Mouse (Mus musculus) heart, adult 2 months (tissue): ENCODE results near the gene H2-Eb2.

Source experiments
- CTCF ChIP-seq: fragments of 200-600 bp; IDR thresholded peaks from 2 replicates; pipeline ENCODE4 v1.8.1; 2022; ENCODE audit warnings: antibody characterized with exemption, mild to moderate bottlenecking, moderate library complexity
- EP300 ChIP-seq: fragments of 200-500 bp; IDR thresholded peaks from 2 replicates; pipeline ENCODE4 v1.6.1; 2011; ENCODE audit warnings: low read depth, low read length, control low read depth; ENCODE audit not compliant: insufficient read depth
- POLR2A ChIP-seq: fragments of 200-500 bp; IDR thresholded peaks from 2 replicates; pipeline ENCODE4 v1.6.1; 2011; ENCODE audit warnings: mild to moderate bottlenecking, low read depth, low read length, control low read depth; ENCODE audit not compliant: insufficient read depth

GRCm38 (mm10) chr17:34314286-34314685 is 11.2 kb upstream of the H2-Eb2 start:
- no peak for TF ChIP-seq CTCF
- TF ChIP-seq POLR2A: no peak
- no peak for TF ChIP-seq EP300
